Mouse (Mus musculus) lung, postnatal 14 days (tissue): Measurements from ENCODE around the gene Aox1.

Experiments
- DNase-seq: peaks from one replicate; pipeline ENCODE4 v3.0.0; 2021

Aox1 gene

DNA sequence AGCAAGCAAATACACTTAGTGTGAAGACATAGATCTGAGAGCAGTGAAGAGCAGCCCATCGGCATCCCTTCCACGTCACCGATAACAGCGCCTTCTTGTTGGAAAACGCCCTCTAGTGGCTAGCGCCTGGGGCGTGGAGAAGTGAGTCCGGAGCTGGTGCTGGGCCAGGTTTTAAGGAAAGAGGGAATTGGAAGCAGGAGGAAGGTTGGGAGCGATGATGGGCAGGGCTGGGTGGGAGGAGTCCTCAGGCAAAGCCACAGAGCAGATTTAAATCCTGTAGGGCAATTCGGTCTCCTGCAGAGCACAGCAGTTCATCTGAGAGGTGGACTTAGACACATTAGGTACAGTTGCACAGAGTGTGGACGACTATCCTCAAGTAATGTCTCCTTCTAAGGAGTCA is 83.1 kb downstream of the Aox1 start, which contains the start of gene Aox3:
Aox3 (plus strand) TSS at position 251 of the 400 bp plus-strand sequence.
- peak; percentile 83 for DNase-seq

DNA sequence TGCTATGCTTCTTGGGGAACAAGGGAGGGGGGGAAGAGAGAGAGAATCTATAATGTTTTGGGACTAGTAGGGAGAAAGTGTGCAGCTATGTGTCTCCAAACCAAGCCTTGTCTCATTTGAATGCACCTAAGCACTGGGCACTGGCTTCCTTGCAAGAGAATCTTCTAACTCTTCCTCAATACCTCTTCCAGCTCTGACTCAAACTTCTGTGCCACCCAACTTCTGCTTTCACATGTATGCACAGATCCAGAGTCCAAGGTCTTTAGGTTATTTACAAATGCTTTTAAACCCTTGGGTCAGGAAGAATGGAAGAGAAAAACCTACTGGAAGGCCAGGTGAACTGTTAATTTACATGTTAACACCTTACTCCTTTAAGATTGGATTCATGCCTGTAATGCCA is 83.7 kb downstream of the Aox1 start:
- no peak for DNase-seq

DNA sequence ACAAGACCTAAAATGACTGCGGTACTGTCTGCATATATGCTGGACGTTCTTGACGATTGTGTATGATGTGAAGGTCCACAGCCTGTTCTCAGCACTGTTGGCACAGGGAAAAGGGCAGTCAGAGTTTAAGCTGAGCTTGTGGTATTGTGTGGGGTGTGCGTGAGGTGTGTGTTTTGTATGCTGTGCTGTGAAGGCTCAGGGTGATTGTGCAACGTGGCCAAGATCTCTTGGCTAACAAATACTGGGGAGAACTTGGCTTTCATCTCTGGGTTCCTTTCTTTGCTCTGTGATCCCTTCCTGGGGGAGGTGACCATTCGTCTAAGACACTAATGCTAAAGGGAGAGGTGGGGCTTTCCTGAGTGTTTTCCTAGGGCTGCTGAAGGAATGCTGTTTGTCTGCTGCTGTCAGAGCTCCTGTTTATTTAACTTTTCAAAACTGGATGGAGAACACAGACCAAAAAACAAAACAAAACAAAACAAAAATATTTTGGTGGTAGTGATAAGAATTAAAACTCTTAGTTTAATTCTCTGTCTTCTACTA is 84.4 kb downstream of the Aox1 start:
- no peak for DNase-seq

DNA sequence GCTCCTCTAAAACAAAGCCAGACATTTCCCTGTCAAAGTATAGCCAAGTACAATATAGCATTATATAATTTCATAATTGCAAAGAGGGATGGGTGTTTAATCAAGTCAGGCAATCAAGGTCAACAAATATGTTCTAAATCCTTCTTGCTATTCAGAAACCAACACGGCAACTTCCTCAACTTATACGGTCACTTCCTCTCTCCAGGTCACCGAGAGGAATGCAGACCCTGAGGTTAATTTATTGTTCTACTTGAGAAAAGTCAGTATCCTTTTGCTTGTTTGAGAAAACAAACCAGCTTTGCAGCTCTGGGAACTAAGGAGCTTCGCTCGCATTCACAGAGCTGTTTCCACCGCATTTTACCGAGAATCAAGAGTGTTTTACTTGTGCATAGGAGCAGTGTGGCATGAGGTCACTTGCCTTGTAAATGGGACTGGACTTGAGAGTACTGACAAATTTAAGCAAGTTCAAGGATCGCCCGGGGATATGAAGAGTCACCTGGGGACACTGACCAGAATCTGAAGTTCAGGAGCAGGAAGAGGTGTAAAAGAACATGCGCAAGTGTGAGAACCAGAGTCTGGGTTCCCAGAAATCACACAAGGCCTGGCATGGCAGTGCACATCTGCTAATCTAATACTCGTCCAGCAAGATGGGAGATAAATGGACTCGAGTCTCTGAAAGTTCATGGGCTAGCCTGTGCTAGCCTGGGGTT is 85.1 kb downstream of the Aox1 start:
- DNase-seq, result no peak

DNA sequence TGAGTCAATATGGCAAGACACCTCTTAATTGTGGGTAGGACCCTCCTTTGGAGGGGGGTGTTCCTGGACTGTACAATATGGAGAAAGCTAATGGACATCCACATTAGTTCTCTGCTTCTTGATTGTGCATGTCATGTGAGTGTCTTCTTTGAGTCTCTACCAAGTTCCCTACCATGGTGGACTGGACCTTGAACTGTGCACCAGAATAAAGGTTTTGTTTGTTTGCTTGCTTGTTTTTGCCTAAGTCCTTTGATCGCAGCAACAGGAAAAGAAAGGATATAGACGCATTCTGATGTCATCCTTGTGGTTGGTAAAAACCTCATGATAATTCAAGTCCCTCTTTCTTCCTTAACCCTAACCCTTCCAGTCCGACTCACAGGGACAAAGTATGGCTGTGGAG is 88.5 kb downstream of the Aox1 start:
- no peak for DNase-seq

DNA sequence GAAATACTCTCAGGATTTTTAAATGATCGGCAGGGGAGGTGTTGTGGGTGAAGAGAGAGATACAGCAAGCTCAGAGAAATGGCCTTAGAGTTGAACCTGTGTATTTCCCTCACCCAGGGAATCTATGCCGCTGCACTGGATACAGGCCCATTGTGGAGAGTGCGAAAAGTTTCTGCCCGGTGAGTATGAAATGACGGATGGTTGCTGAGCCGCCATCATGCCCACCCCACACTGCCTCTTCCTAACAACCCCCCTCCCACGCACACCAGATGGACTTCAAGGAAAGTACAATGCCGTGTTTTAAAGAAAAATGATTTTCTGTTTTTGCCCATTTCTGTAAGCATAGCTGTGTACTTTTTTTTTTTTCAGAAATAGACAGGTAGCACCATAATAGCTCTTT is 95.2 kb downstream of the Aox1 start:
- no peak for DNase-seq

DNA sequence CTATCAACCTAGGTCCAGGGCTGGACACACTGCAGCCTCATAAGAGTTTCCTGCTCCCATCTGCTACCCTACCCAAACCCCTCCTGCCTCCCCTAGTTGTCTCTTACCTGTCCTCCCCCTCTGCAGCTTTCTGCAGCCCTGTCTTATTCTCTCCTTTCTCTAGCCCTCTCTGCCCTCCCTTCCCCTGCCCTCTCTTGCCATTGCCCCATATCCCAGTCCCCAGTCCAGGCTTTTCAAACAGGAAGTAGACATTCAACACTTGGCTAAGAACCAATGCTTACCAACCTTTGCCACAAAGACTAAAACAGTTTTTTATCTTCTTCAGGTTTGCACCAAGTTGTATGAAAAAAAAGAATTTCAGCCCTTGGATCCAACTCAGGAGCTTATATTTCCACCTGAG is 108.2 kb downstream of the Aox1 start:
- no peak for DNase-seq

DNA sequence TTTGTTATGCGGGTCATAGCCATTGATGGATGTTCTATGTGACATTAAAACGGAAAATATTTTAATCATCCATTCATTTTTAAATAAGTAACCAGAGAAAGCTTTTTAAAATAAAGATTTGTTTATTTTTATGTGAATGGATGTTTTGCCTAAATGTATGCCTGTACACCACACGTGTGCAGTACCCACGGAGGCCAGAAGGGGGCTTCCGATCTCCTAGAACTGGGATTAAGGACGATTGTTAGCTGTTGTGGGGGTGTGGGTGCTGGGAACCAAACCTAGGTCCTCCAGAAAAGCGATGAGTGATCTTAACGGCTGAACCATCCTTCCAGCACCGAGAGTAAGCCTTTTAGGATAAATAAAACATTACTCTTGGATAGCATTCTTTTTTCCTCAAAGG is 109.3 kb downstream of the Aox1 start:
- DNase-seq, result no peak

DNA sequence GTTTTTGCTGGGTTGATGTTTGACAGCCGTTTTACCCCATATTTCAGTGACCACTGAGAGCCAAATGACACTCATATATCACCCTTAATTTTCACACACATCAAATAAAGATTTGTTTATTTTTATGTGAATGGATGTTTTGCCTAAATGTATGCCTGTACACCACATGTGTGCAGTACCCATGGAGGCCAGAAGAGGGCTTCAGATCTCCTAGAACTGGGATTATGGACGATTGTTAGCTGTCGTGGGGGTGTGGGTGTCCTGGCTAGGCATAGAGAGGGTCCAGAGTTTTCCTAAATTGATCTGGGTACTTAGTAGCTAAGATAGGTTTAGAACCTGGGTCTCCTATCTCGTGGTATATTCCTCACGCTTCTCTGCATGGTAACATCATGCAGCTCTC is 110.9 kb downstream of the Aox1 start:
- no peak for DNase-seq

DNA sequence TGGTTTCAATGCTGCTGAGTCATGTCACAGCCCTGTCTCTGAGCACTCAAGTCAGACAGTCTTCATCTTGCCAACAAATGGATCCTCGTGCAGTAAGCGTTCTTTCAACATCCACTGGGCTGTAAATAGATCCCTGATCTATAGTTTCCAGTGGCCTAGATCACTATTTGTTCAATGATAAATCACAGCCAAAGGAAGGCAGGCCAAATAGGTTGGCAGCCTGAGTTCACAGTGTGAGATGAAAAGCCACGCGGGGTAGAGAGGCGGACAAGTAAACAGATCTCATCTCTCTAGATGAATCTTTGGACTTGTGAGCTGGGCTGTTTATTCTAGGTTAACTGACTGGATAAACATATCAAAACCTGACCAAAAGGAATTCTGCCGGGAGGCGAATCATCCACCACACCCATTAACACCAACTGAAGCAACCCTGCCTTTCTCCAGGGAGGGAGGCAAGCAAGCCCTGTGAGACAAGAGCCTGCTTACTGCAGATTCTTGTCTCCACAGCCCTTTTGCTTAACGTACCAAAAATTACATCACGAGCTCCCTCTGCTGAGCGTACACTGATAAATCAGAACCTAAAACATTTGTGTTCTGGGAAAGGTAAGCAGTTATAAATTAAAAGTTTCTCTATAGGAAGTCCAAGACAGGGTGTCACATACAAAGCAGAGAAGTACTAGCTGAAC is 114.8 kb downstream of the Aox1 start:
- DNase-seq, result peak; percentile 29

DNA sequence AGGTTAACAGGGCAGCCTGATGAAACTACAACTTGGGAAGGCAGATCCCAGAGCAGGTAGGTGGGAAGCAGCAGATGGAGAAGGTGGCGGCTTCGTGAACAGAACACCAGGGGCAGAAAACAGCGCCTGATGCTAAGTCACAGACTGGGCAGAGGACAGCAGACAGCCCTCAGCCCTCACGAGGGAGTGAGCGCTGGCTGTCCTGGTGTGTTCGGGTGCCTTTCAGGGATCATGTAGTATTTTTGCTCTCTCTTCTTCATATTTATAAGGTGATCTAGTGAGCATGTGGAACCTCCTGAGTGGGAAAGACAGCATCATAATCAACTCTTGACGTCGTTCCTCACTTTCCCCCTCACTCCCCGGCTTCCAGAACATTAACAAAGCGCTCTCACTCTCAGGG is 116.3 kb downstream of the Aox1 start:
- no peak for DNase-seq

DNA sequence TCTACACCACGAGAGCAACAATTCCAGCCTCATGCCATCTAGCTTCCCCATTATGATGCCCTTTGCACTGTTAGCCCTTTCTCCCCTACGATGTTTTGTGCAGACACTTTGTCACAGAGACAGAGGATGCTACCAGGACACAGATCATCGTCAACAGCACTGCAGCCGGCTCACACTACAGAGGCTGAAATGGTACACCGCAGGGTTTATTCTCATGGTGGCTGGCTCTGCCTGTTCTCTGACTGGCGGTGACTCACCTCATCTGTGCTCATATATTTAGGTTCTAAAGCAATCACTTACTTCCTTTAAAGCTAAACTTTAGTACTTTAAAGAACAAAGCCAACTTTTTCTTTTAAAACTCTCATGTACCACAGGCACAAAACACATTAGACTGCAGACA is 118.0 kb downstream of the Aox1 start:
- DNase-seq, result no peak

DNA sequence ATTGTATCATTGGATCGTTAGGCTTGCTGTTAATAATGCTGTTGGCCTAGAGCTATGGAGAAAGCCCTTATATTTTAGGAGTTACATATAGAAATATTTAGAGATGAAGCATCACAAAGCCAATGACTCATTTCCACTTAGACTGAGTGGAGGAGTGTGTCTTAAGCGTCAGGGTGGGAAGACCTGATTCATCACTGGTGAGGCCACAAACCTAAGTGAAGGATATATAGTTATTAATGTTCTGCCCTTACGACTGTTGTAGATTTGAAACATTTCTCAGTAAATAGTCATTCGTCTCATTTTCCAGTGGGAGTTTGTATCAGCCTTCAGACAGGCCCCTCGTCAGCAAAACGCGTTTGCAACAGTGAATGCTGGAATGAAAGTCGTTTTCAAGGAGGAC is 122.5 kb downstream of the Aox1 start:
- DNase-seq, result no peak
